Mouse (Mus musculus): Measurements from ENCODE around the gene Slc12a7. TPM values are rescaled to one million over a fixed set of nuclear protein-coding genes. Genes with fewer than 3 reads are reported as not detected.

Gene Slc12a7
- polyA plus RNA-seq, 1 experiment from 2014 or later = 52.1 TPM

GRCm38 (mm10) chr13:73839740-73840139 lies 106.8 kb downstream of the Slc12a7 start:
- no peak overlapping the region for H3K9ac ChIP-seq
- no peaks in the 10 kb centered on the region for H3K9me3 ChIP-seq (replicated peaks)
- H3K27me3 ChIP-seq (replicated peaks) = peaks cover 3% of the 10 kb centered on the region; the same call in 1 of the 2 replicates
- no peak for ATAC-seq (ENCODE audit: insufficient number of reproducible peaks, low FRiP score)
- H3K4me2 ChIP-seq = no peak overlapping the region
- no peak overlapping the region for H3K27ac ChIP-seq (ENCODE audit: poor library complexity, severe bottlenecking)
- H3K4me1 ChIP-seq (replicated peaks) = peaks cover 41% of the 10 kb centered on the region
- 71% methylated on average over 4 of the region's 4 CpGs for WGBS
- no peaks in the 10 kb centered on the region for H3K36me3 ChIP-seq
- no peak overlapping the region for H3K4me3 ChIP-seq

- Histone ChIP-seq H3K27me3 (replicated peaks) (peaks cover 29% of the 10 kb centered on the region), H3K4me1 (replicated peaks) (peaks cover 13% of the 10 kb centered on the region), H3K4me2 (no peak overlapping the region), H3K36me3 (no peaks in the 10 kb centered on the region), H3K4me3 (no peak overlapping the region), H3K9ac (no peak overlapping the region), H3K9me3 (replicated peaks) (no peaks in the 10 kb centered on the region), H3K27ac (ENCODE audit: poor library complexity, severe bottlenecking) (peak overlapping the region; percentile 46)
- peak; percentile 54 for ATAC-seq (ENCODE audit: insufficient number of reproducible peaks, low FRiP score)
These were observed 109.8 kb downstream of the Slc12a7 start for GRCm38 (mm10) chr13:73842696-73843095.

- Histone ChIP-seq H3K9me3 (replicated peaks) (no peaks in the 10 kb centered on the region), H3K4me3 (peak overlapping the region; percentile 61), H3K4me2 (peak overlapping the region; percentile 87), H3K27ac (ENCODE audit: poor library complexity, severe bottlenecking) (no peak overlapping the region), H3K9ac (peak overlapping the region; percentile 70), H3K4me1 (replicated peaks) (peaks cover 13% of the 10 kb centered on the region; the same call in 1 of the 2 replicates), H3K27me3 (replicated peaks) (peaks cover 49% of the 10 kb centered on the region), H3K36me3 (no peaks in the 10 kb centered on the region)
- WGBS = 1% methylated on average over 64 of the region's 65 CpGs
- peak; percentile 52 for ATAC-seq (ENCODE audit: insufficient number of reproducible peaks, low FRiP score)
These were observed 113.9 kb downstream of the Slc12a7 start for GRCm38 (mm10) chr13:73846589-73847464.

GRCm38 (mm10) chr13:73847465-73847836 lies 114.6 kb downstream of the Slc12a7 start, which contains the start of gene Nkd2:
TSS of gene Nkd2 (minus strand) at chr13:73847631.
- Histone ChIP-seq H3K9ac (peak within 1 kb of the TSS; percentile 70), H3K4me3 (peak within 1 kb of the TSS; percentile 61), H3K27me3 (replicated peaks) (peaks cover 49% of the 10 kb centered on the region), H3K4me1 (replicated peaks) (peaks cover 7% of the 10 kb centered on the region; the same call in 1 of the 2 replicates), H3K36me3 (no peaks in the 10 kb centered on the region), H3K4me2 (peak within 1 kb of the TSS; percentile 87), H3K27ac (ENCODE audit: poor library complexity, severe bottlenecking) (no peak within 1 kb of the TSS), H3K9me3 (replicated peaks) (no peaks in the 10 kb centered on the region)
- WGBS = 1% methylated on average over 37 of the region's 38 CpGs
- ATAC-seq (ENCODE audit: insufficient number of reproducible peaks, low FRiP score) = peak; percentile 64

Other genes starting within 250 kb of the Slc12a7 start
- 0.09 and 0.35 TPM in 2 replicates for gene Slc6a3, start 196.3 kb upstream of the Slc12a7 start, polyA plus RNA-seq (2016; fragmentation: Nextera tagmentation; extraction: Ambion mirVana)
- 112 and 122 TPM in 2 replicates for gene Clptm1l, start 129.1 kb upstream of the Slc12a7 start, polyA plus RNA-seq (2016; fragmentation: Nextera tagmentation; extraction: Ambion mirVana)
- 2.9 and 3.0 TPM in 2 replicates for gene Tert, start 106.2 kb upstream of the Slc12a7 start, polyA plus RNA-seq (2016; fragmentation: Nextera tagmentation; extraction: Ambion mirVana)
- gene Slc6a18, start 55.1 kb upstream of the Slc12a7 start, polyA plus RNA-seq (2016; fragmentation: Nextera tagmentation; extraction: Ambion mirVana) = not detected in 2 replicates
- not detected in 2 replicates for gene Slc6a19, start 28.2 kb upstream of the Slc12a7 start, polyA plus RNA-seq (2016; fragmentation: Nextera tagmentation; extraction: Ambion mirVana)
- 4.9 and 5.5 TPM in 2 replicates for gene Nkd2, start 114.5 kb downstream of the Slc12a7 start, polyA plus RNA-seq (2016; fragmentation: Nextera tagmentation; extraction: Ambion mirVana)
- 36.7 and 37.7 TPM in 2 replicates for gene Trip13, start 204.7 kb downstream of the Slc12a7 start, polyA plus RNA-seq (2016; fragmentation: Nextera tagmentation; extraction: Ambion mirVana)
- 39.8 and 41.0 TPM in 2 replicates for gene Brd9, start 204.7 kb downstream of the Slc12a7 start, polyA plus RNA-seq (2016; fragmentation: Nextera tagmentation; extraction: Ambion mirVana)
- gene Zdhhc11, start 230.8 kb downstream of the Slc12a7 start, polyA plus RNA-seq (2016; fragmentation: Nextera tagmentation; extraction: Ambion mirVana) = not detected in 2 replicates

All from heart, embryonic 12.5 days (tissue).